Mouse (Mus musculus) brain, embryonic 14.5 days (tissue): ENCODE results near the gene Apba1.

Experiments
- CTCF ChIP-seq: fragments of 200-500 bp; IDR thresholded peaks from 2 replicates; pipeline ENCODE4 v1.5.1; 2012; ENCODE audit warnings: inconsistent platforms, mild to moderate bottlenecking, moderate library complexity, borderline replicate concordance; ENCODE audit not compliant: insufficient read depth, insufficient read length; ENCODE audit errors: extremely low read depth
- POLR2A ChIP-seq: fragments of 200-500 bp; IDR thresholded peaks from 2 replicates; pipeline ENCODE4 v1.6.1; 2012; ENCODE audit warnings: mild to moderate bottlenecking, inconsistent platforms, borderline replicate concordance; ENCODE audit not compliant: poor library complexity, insufficient read depth, insufficient read length, severe bottlenecking; ENCODE audit errors: extremely low read depth

GRCm38 (mm10) chr19:23879862-23880261, 121.2 kb downstream of the Apba1 start:
- TF ChIP-seq CTCF (no peak), POLR2A (no peak)
